Mouse (Mus musculus) CH12.LX (cell line): ENCODE data around the gene Mrgpre.

Experiments used
- BHLHE40 ChIP-seq: IDR thresholded peaks from 2 replicates; pipeline ENCODE4 v1.6.1; 2011; ENCODE audit warnings: mild to moderate bottlenecking, low read depth, low read length, improper control_type of control experiment
- CTCF ChIP-seq, 2 experiments: IDR thresholded peaks in 1 of 2; conservative IDR thresholded peaks in 1 of 2; 2 replicates each; pipeline ENCODE4 v1.5.1; 2011 to 2012; ENCODE audit warnings: low read depth in 2 of 2, low read length in 2 of 2, improper control_type of control experiment in 1 of 2, inconsistent platforms in 1 of 2, mild to moderate bottlenecking in 1 of 2, moderate library complexity in 1 of 2
- EP300 ChIP-seq: IDR thresholded peaks from 2 replicates; pipeline ENCODE4 v1.6.1; 2011; ENCODE audit warnings: low read length, improper control_type of control experiment
- ETS1 ChIP-seq: conservative IDR thresholded peaks from 2 replicates; pipeline ENCODE4 v1.6.1; 2012; ENCODE audit warnings: low read depth, mild to moderate bottlenecking, inconsistent platforms, low read length, improper control_type of control experiment, moderate library complexity
- HCFC1 ChIP-seq: IDR thresholded peaks from 2 replicates; pipeline ENCODE4 v1.6.1; 2012; ENCODE audit warnings: low read depth, mild to moderate bottlenecking, inconsistent platforms, low read length, improper control_type of control experiment
- NELFE ChIP-seq: IDR thresholded peaks from 2 replicates; pipeline ENCODE4 v1.6.1; 2011; ENCODE audit warnings: low read depth, low read length, improper control_type of control experiment
- POLR2A ChIP-seq: IDR thresholded peaks from 2 replicates; pipeline ENCODE4 v1.6.1; 2011; ENCODE audit warnings: low read depth, mild to moderate bottlenecking, improper control_type of control experiment, low read length
- RAD21 ChIP-seq: IDR thresholded peaks from 2 replicates; pipeline ENCODE4 v1.6.1; 2011; ENCODE audit warnings: low read depth, mild to moderate bottlenecking, low read length, improper control_type of control experiment, moderate library complexity
- UBTF ChIP-seq: IDR thresholded peaks from 2 replicates; pipeline ENCODE4 v1.6.1; 2012; ENCODE audit warnings: low read depth, mild to moderate bottlenecking, inconsistent platforms, low read length, improper control_type of control experiment, moderate library complexity
- ZC3H11A ChIP-seq: IDR thresholded peaks from 2 replicates; pipeline ENCODE4 v1.6.1; 2012; ENCODE audit warnings: low read depth, mild to moderate bottlenecking, inconsistent platforms, low read length, improper control_type of control experiment

DNA sequence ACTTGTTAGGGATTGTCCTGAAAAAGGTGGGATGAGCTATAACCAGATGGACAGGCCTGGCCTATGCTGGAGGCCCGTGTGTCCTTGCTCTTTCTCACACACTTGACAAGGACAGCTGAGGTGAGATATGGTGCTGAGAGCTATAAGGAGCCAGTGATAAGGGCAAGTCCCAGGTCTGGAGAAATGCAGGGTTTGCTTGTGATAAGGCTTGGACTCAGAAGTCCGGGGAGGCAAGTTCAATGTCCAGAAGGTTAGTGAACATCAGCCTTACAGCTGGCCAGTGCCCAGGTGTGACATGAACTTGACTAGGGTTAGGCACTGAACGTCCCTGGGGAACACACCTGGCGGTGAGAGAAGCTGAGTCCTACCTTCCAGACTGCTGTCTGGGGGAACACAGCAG is 32.2 kb downstream of the Mrgpre start:
- TF ChIP-seq ETS1 (no peak), CTCF (conservative IDR thresholded peaks at IDR 0.05 in 1 of 2, IDR thresholded peaks at IDR 0.05 in 1 of 2; ENCODE audit: low read depth in 2 of 2, low read length in 2 of 2) (no peak), POLR2A (no peak), UBTF (no peak), BHLHE40 (no peak), HCFC1 (no peak), RAD21 (no peak), ZC3H11A (no peak), NELFE (no peak), EP300 (no peak)
